Mouse (Mus musculus): ENCODE measurements at regions not wholly inside any gene's neighbourhood (a gene's known extent, or its start where the extent isn't known, plus 50 kb on each side); places are given as distances from the start of the nearest gene placed in this dataset.

GRCm38 (mm10) chr2:133204295-133204866 is 258.7 kb upstream of the Fermt1 start:
- ATAC-seq (replicated peaks; ENCODE audit: low FRiP score, low TSS enrichment, poor library complexity, severe bottlenecking), result no peak

GRCm38 (mm10) chr2:133208498-133208897 is 262.8 kb upstream of the Fermt1 start:
- ATAC-seq (replicated peaks; ENCODE audit: low FRiP score, low TSS enrichment, poor library complexity, severe bottlenecking), result no peak

- ATAC-seq (replicated peaks; ENCODE audit: low FRiP score, low TSS enrichment, poor library complexity, severe bottlenecking), result no peak
Observed at GRCm38 (mm10) chr2:133221762-133222556, 276.3 kb upstream of the Fermt1 start.

GRCm38 (mm10) chr2:133235175-133235920 is 289.6 kb upstream of the Fermt1 start:
- ATAC-seq (replicated peaks; ENCODE audit: low FRiP score, low TSS enrichment, poor library complexity, severe bottlenecking), result no peak

- ATAC-seq (replicated peaks; ENCODE audit: low FRiP score, low TSS enrichment, poor library complexity, severe bottlenecking), result no peak
Observed at GRCm38 (mm10) chr2:133252131-133252530, 299.8 kb upstream of the Bmp2 start.

- no peak for ATAC-seq (replicated peaks; ENCODE audit: low FRiP score, low TSS enrichment, poor library complexity, severe bottlenecking)
Observed at GRCm38 (mm10) chr2:133274424-133274823, 277.5 kb upstream of the Bmp2 start.

- ATAC-seq (replicated peaks; ENCODE audit: low FRiP score, low TSS enrichment, poor library complexity, severe bottlenecking), result no peak
Observed at GRCm38 (mm10) chr2:133278546-133278945, 273.4 kb upstream of the Bmp2 start.

- ATAC-seq (replicated peaks; ENCODE audit: low FRiP score, low TSS enrichment, poor library complexity, severe bottlenecking), result no peak
Observed at GRCm38 (mm10) chr2:133279275-133279674, 272.7 kb upstream of the Bmp2 start.

- no peak for ATAC-seq (replicated peaks; ENCODE audit: low FRiP score, low TSS enrichment, poor library complexity, severe bottlenecking)
Observed at GRCm38 (mm10) chr2:133282692-133283091, 269.3 kb upstream of the Bmp2 start.

- no peak for ATAC-seq (replicated peaks; ENCODE audit: low FRiP score, low TSS enrichment, poor library complexity, severe bottlenecking)
Observed at GRCm38 (mm10) chr2:133283709-133284108, 268.2 kb upstream of the Bmp2 start.

- no peak for ATAC-seq (replicated peaks; ENCODE audit: low FRiP score, low TSS enrichment, poor library complexity, severe bottlenecking)
Observed at GRCm38 (mm10) chr2:133294136-133294535, 257.8 kb upstream of the Bmp2 start.

GRCm38 (mm10) chr2:133305936-133306335 is 246.0 kb upstream of the Bmp2 start:
- ATAC-seq (replicated peaks; ENCODE audit: low FRiP score, low TSS enrichment, poor library complexity, severe bottlenecking), result no peak

- no peak for ATAC-seq (replicated peaks; ENCODE audit: low FRiP score, low TSS enrichment, poor library complexity, severe bottlenecking)
Observed at GRCm38 (mm10) chr2:133311001-133311400, 241.0 kb upstream of the Bmp2 start.

- no peak for ATAC-seq (replicated peaks; ENCODE audit: low FRiP score, low TSS enrichment, poor library complexity, severe bottlenecking)
Observed at GRCm38 (mm10) chr2:133326290-133327050, 225.5 kb upstream of the Bmp2 start.

- no peak for ATAC-seq (replicated peaks; ENCODE audit: low FRiP score, low TSS enrichment, poor library complexity, severe bottlenecking)
Observed at GRCm38 (mm10) chr2:133327653-133328052, 224.3 kb upstream of the Bmp2 start.

GRCm38 (mm10) chr2:133336177-133336901 is 215.6 kb upstream of the Bmp2 start:
- no peak for ATAC-seq (replicated peaks; ENCODE audit: low FRiP score, low TSS enrichment, poor library complexity, severe bottlenecking)

- ATAC-seq (replicated peaks; ENCODE audit: low FRiP score, low TSS enrichment, poor library complexity, severe bottlenecking), result no peak
Observed at GRCm38 (mm10) chr2:133338150-133338549, 213.8 kb upstream of the Bmp2 start.

GRCm38 (mm10) chr2:133341352-133341751 is 210.6 kb upstream of the Bmp2 start:
- no peak for ATAC-seq (replicated peaks; ENCODE audit: low FRiP score, low TSS enrichment, poor library complexity, severe bottlenecking)
